In genomic region chr9:104189657-104190056, GRCm38 (mm10) we compare ENCODE assay signal across 31 mouse cellular contexts.
"Had no signal": no experiment of that assay in that cellular context is flagged by ENCODE, and none has a peak within 500 bp of the region (broad histone marks: within the 10 kb centered on the region; RNA-seq: fewer than 3 reads in every experiment).

No protein-coding gene starts in this region.

- H3K4me2 ChIP-seq: limb, embryonic 12.5 days; limb, embryonic 13.5 days; limb, embryonic 15.5 days; liver, embryonic 11.5 days; liver, embryonic 12.5 days; liver, embryonic 13.5 days; liver, embryonic 15.5 days; lung, embryonic 14.5 days; lung, embryonic 15.5 days; midbrain, embryonic 12.5 days; midbrain, embryonic 13.5 days; midbrain, embryonic 15.5 days; neural tube, embryonic 12.5 days had no signal

- H3K9ac ChIP-seq: limb, embryonic 12.5 days; limb, embryonic 13.5 days; limb, embryonic 15.5 days; liver, embryonic 12.5 days; liver, embryonic 13.5 days; liver, embryonic 14.5 days; liver, embryonic 15.5 days; liver, postnatal 0 days; lung, embryonic 14.5 days; lung, embryonic 15.5 days; midbrain, embryonic 12.5 days; midbrain, embryonic 13.5 days; midbrain, embryonic 15.5 days; neural tube, embryonic 12.5 days had no signal

- ATAC-seq: liver, embryonic 12.5 days; liver, postnatal 0 days; lung, postnatal 0 days; midbrain, embryonic 13.5 days; midbrain, embryonic 15.5 days; midbrain, embryonic 16.5 days had no signal

- H3K4me3 ChIP-seq: left cerebral cortex, adult 2 months; limb, embryonic 10.5 days; limb, embryonic 12.5 days; limb, embryonic 13.5 days; limb, embryonic 15.5 days; liver, embryonic 12.5 days; liver, embryonic 13.5 days; liver, embryonic 15.5 days; lung, embryonic 15.5 days; megakaryocyte, embryonic 14.5 days; midbrain, embryonic 10.5 days; midbrain, embryonic 12.5 days; midbrain, embryonic 13.5 days; midbrain, embryonic 15.5 days; myocyte; neural tube, embryonic 12.5 days had no signal

- H3K27me3 ChIP-seq: limb, embryonic 12.5 days; limb, embryonic 13.5 days; limb, embryonic 15.5 days; liver, embryonic 12.5 days; liver, embryonic 13.5 days; liver, embryonic 15.5 days; lung, embryonic 15.5 days; megakaryocyte, embryonic 14.5 days; midbrain, embryonic 12.5 days; midbrain, embryonic 13.5 days; midbrain, embryonic 15.5 days; neural tube, embryonic 12.5 days had no signal

- H3K27ac ChIP-seq: left cerebral cortex, adult 2 months; limb, embryonic 10.5 days; limb, embryonic 12.5 days; limb, embryonic 13.5 days; limb, embryonic 15.5 days; liver, embryonic 12.5 days; liver, embryonic 13.5 days; liver, embryonic 14.5 days; liver, embryonic 15.5 days; lung, embryonic 15.5 days; macrophage; midbrain, embryonic 10.5 days; midbrain, embryonic 12.5 days; midbrain, embryonic 13.5 days; midbrain, embryonic 15.5 days; neural tube, embryonic 12.5 days had no signal

- H3K9me3 ChIP-seq: limb, embryonic 10.5 days; limb, embryonic 12.5 days; limb, embryonic 13.5 days; limb, embryonic 15.5 days; liver, embryonic 12.5 days; liver, embryonic 13.5 days; liver, embryonic 15.5 days; lung, embryonic 15.5 days; megakaryocyte, embryonic 14.5 days; midbrain, embryonic 10.5 days; midbrain, embryonic 12.5 days; midbrain, embryonic 13.5 days; midbrain, embryonic 15.5 days; neural tube, embryonic 12.5 days had no signal

- DNase-seq: left cerebral cortex, postnatal 4 days; liver; liver, embryonic 13.5 days; liver, postnatal 0 days; lung, adult 18-20 months; lung, adult 2 months; lung, embryonic 14.5 days; lung, postnatal 10 days; lung, postnatal 14 days; lung, postnatal 36 days; lung, postnatal 4 days had no signal

- H3K4me1 ChIP-seq: limb, embryonic 10.5 days; limb, embryonic 12.5 days; limb, embryonic 15.5 days; liver, embryonic 12.5 days; liver, embryonic 13.5 days; liver, embryonic 15.5 days; lung, embryonic 15.5 days; megakaryocyte, embryonic 14.5 days; midbrain, embryonic 12.5 days; midbrain, embryonic 13.5 days; midbrain, embryonic 15.5 days; neural tube, embryonic 12.5 days had no signal
